Mouse (Mus musculus) kidney, embryonic 16.5 days (tissue): ENCODE results near the gene Xpa. TPM values are rescaled to one million over a fixed set of nuclear protein-coding genes. Genes with fewer than 3 reads are reported as not detected.

ENCODE experiments used
- ATAC-seq: fragments of 200-750 bp; cut with Nextera tagmentation; 2 replicates; pipeline ENCODE4 v1.8.0; 2017; ENCODE audit warnings: moderate TSS enrichment; ENCODE audit not compliant: low FRiP score, low TSS enrichment
- H3K27ac ChIP-seq: fragments of 300-500 bp; sonication (generic); 2 replicates; pipeline ENCODE4 v1.5.1; 2014; ENCODE audit warnings: low read length
- H3K27me3 ChIP-seq: fragments of 300-500 bp; sonication (generic); 2 replicates; pipeline ENCODE4 v1.6.1; 2014; ENCODE audit warnings: low read length, control low read depth, mixed read lengths; ENCODE audit not compliant: insufficient read depth
- H3K36me3 ChIP-seq: fragments of 300-500 bp; sonication (generic); 2 replicates; pipeline ENCODE4 v1.6.1; 2014; ENCODE audit warnings: low read length, control low read depth, mixed read lengths; ENCODE audit not compliant: insufficient read depth
- H3K4me1 ChIP-seq: fragments of 300-500 bp; sonication (generic); 2 replicates; pipeline ENCODE4 v1.6.1; 2014; ENCODE audit warnings: low read length, control low read depth, mixed read lengths; ENCODE audit not compliant: insufficient read depth
- H3K4me2 ChIP-seq: fragments of 300-500 bp; sonication (generic); replicated peaks from 2 replicates; pipeline ENCODE4 v1.6.1; 2014; ENCODE audit warnings: low read depth, low read length
- H3K4me3 ChIP-seq: fragments of 300-500 bp; sonication (generic); 2 replicates; pipeline ENCODE4 v1.5.1; 2014; ENCODE audit warnings: mild to moderate bottlenecking, low read length
- H3K9ac ChIP-seq: fragments of 300-500 bp; sonication (generic); replicated peaks from 2 replicates; pipeline ENCODE4 v1.6.1; 2014; ENCODE audit warnings: low read length
- H3K9me3 ChIP-seq: fragments of 300-500 bp; sonication (generic); 2 replicates; pipeline ENCODE4 v1.6.1; 2016; ENCODE audit warnings: low read length, control low read depth
- WGBS: fragments of 180-500 bp; shearing (Covaris S2); extraction: QIAGEN DNeasy Blood & Tissue Kit; methylation state at CpG from one replicate; pipeline ENCODE4 v1.1.7; 2014; 5-methylcytosine and 5-hydroxymethylcytosine counted together
- polyA plus RNA-seq: library from polyadenylated mRNA; unstranded; fragments of >200 nt; fragmentation: Nextera tagmentation; extraction: Ambion mirVana; gene quantifications from 2 replicates; pipeline ENCODE4 v1.2.1, GENCODE M21; 2015

Xpa gene
- polyA plus RNA-seq, 1 experiment from 2014 or later = 20.7 TPM

- H3K27ac ChIP-seq = peak overlapping the region; percentile 1; the same call in 1 of the 2 replicates
Observed at GRCm38 (mm10) chr4:46164027-46164426, 32.1 kb downstream of the Xpa start.

GRCm38 (mm10) chr4:46151903-46152544 is 44.1 kb downstream of the Xpa start:
- Histone ChIP-seq H3K9ac (no peak overlapping the region), H3K4me1 (no peaks in the 10 kb centered on the region), H3K27ac (no peak overlapping the region), H3K27me3 (no peaks in the 10 kb centered on the region), H3K36me3 (peaks cover 58% of the 10 kb centered on the region), H3K4me3 (no peak overlapping the region), H3K4me2 (no peak overlapping the region), H3K9me3 (no peaks in the 10 kb centered on the region)
- WGBS = 91% methylated on average over 12 of the region's 12 CpGs
- ATAC-seq = no peak

More at GRCm38 (mm10) chr4:46164027-46164426, 32.1 kb downstream of the Xpa start:
- Histone ChIP-seq H3K9me3 (no peaks in the 10 kb centered on the region), H3K36me3 (peaks cover 64% of the 10 kb centered on the region), H3K27me3 (no peaks in the 10 kb centered on the region), H3K4me1 (no peaks in the 10 kb centered on the region), H3K4me2 (no peak overlapping the region), H3K4me3 (no peak overlapping the region), H3K9ac (no peak overlapping the region)
- WGBS = 81% methylated on average over 2 of the region's 2 CpGs
- no peak for ATAC-seq

GRCm38 (mm10) chr4:46146881-46147280 is 49.2 kb downstream of the Xpa start:
- Histone ChIP-seq H3K4me3 (no peak overlapping the region), H3K9me3 (no peaks in the 10 kb centered on the region), H3K4me2 (no peak overlapping the region), H3K4me1 (no peaks in the 10 kb centered on the region), H3K36me3 (peaks cover 28% of the 10 kb centered on the region), H3K9ac (no peak overlapping the region), H3K27me3 (no peaks in the 10 kb centered on the region), H3K27ac (no peak overlapping the region)
- 94% methylated on average over 1 of the region's 1 CpGs for WGBS
- no peak for ATAC-seq

- WGBS = 76% methylated on average over 3 of the region's 3 CpGs
- ATAC-seq = no peak
Observed at GRCm38 (mm10) chr4:46144323-46144722, 51.8 kb downstream of the Xpa start.

GRCm38 (mm10) chr4:46138287-46139222 is 57.6 kb downstream of the Xpa start, which contains the start of the genes Ncbp1 and Tstd2:
TSS of gene Ncbp1 (plus strand) at chr4:46138613.
TSS of gene Tstd2 (minus strand) at chr4:46138694.
- Histone ChIP-seq H3K27ac (peak within 1 kb of the TSS; percentile 100), H3K9ac (peak within 1 kb of the TSS; percentile 96), H3K27me3 (no peaks in the 10 kb centered on the region), H3K36me3 (peaks cover 10% of the 10 kb centered on the region), H3K9me3 (no peaks in the 10 kb centered on the region), H3K4me3 (peak within 1 kb of the TSS; percentile 96), H3K4me2 (peak within 1 kb of the TSS; percentile 71), H3K4me1 (peaks cover 28% of the 10 kb centered on the region)
- peak; percentile 89 for ATAC-seq
- WGBS = under 1% methylated on average over 82 of the region's 90 CpGs

More at GRCm38 (mm10) chr4:46144323-46144722, 51.8 kb downstream of the Xpa start:
- Histone ChIP-seq H3K27me3 (no peaks in the 10 kb centered on the region), H3K4me1 (peaks cover 13% of the 10 kb centered on the region), H3K9ac (no peak overlapping the region), H3K36me3 (peaks cover 14% of the 10 kb centered on the region; the same call in 1 of the 2 replicates), H3K4me3 (no peak overlapping the region), H3K4me2 (no peak overlapping the region), H3K9me3 (no peaks in the 10 kb centered on the region), H3K27ac (no peak overlapping the region)

- Histone ChIP-seq H3K9me3 (no peaks in the 10 kb centered on the region), H3K36me3 (peaks cover 16% of the 10 kb centered on the region), H3K27ac (peak overlapping the region; percentile 100), H3K4me2 (peak overlapping the region; percentile 71), H3K4me3 (peak overlapping the region; percentile 96), H3K27me3 (no peaks in the 10 kb centered on the region), H3K9ac (peak overlapping the region; percentile 96), H3K4me1 (peaks cover 28% of the 10 kb centered on the region)
- WGBS = 5% methylated on average over 17 of the region's 17 CpGs
- ATAC-seq = peak; percentile 80
Observed at GRCm38 (mm10) chr4:46137629-46138286, 58.4 kb downstream of the Xpa start.

GRCm38 (mm10) chr4:46131791-46132190 is 64.3 kb downstream of the Xpa start:
- H3K9ac ChIP-seq = no peak overlapping the region
- no peak overlapping the region for H3K27ac ChIP-seq
- no peaks in the 10 kb centered on the region for H3K9me3 ChIP-seq
- WGBS = 86% methylated on average over 6 of the region's 6 CpGs
- no peak overlapping the region for H3K4me2 ChIP-seq
- no peak overlapping the region for H3K4me3 ChIP-seq
- peaks cover 52% of the 10 kb centered on the region for H3K36me3 ChIP-seq
- peaks cover 27% of the 10 kb centered on the region for H3K4me1 ChIP-seq
- ATAC-seq = no peak
- no peaks in the 10 kb centered on the region for H3K27me3 ChIP-seq

- no peak for ATAC-seq
- Histone ChIP-seq H3K9me3 (no peaks in the 10 kb centered on the region), H3K9ac (no peak overlapping the region), H3K4me1 (peaks cover 22% of the 10 kb centered on the region), H3K27ac (peak overlapping the region; percentile 83), H3K27me3 (no peaks in the 10 kb centered on the region), H3K36me3 (peaks cover 61% of the 10 kb centered on the region), H3K4me3 (no peak overlapping the region), H3K4me2 (no peak overlapping the region)
- 69% methylated on average over 3 of the region's 3 CpGs for WGBS
Observed at GRCm38 (mm10) chr4:46130221-46130620, 65.9 kb downstream of the Xpa start.

- Histone ChIP-seq H3K9me3 (no peaks in the 10 kb centered on the region), H3K27ac (peak overlapping the region; percentile 83), H3K4me1 (peaks cover 22% of the 10 kb centered on the region), H3K27me3 (no peaks in the 10 kb centered on the region), H3K4me2 (no peak overlapping the region; the same call in 1 of the 2 replicates), H3K4me3 (no peak overlapping the region), H3K36me3 (peaks cover 65% of the 10 kb centered on the region), H3K9ac (no peak overlapping the region)
- WGBS = 42% methylated on average over 8 of the region's 8 CpGs
- ATAC-seq = peak; percentile 96
Observed at GRCm38 (mm10) chr4:46129311-46130004, 66.7 kb downstream of the Xpa start.
